Mouse (Mus musculus): ENCODE data around the gene Gpc6. TPM values are rescaled to one million over a fixed set of nuclear protein-coding genes. Genes with fewer than 3 reads are reported as not detected.

Gene Gpc6
- total and polyA plus RNA-seq, 3 experiments = not detected

DNA sequence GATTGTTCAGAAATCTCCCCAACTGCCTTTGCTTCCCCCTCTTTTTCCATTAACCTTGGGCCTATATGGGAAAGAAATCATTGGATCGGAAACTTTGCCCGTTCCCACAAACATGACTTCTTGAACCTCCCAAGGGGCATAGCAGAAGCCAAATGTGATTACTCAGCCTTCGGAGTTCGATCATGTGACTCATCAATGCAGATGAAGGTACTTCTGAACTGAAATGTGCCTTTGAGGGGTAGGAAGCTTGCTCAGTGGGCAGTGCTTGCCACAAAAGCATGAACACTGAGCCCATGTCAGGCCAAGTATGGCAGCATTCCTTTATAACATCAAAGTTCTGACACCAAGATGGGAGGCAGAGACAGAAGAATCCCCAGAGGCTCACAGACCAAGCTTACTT, 983.9 kb downstream of the Gpc6 start:
- in situ Hi-C loops (cut with MboI; ENCODE audit: low pct_ligation_motif_present, low pct_unique_long_range_greater_than_20kb, low sequenced_read_pairs) = no loop called here
- H3K27ac ChIP-seq (ENCODE audit: insufficient read depth, low read depth) = no peak overlapping the region
- DNase-seq (ENCODE audit: extremely low read depth) = no peak
- H3K9me3 ChIP-seq (replicated peaks; ENCODE audit: low read length) = no peaks in the 10 kb centered on the region
- no peak for TF ChIP-seq USF2 (conservative IDR thresholded peaks at IDR 0.05; ENCODE audit: low read depth, low read length)
- no peak for TF ChIP-seq RCOR1 (conservative IDR thresholded peaks at IDR 0.05; ENCODE audit: low read depth, low read length)
- TF ChIP-seq SMC3 (IDR thresholded peaks at IDR 0.05; ENCODE audit: low read depth, low read length) = no peak
- no peak for TF ChIP-seq ETS1 (conservative IDR thresholded peaks at IDR 0.05; ENCODE audit: low read depth, low read length)
- no peak for TF ChIP-seq MYC (IDR thresholded peaks at IDR 0.05; ENCODE audit: low read depth, low read length)
- TF ChIP-seq USF1 (IDR thresholded peaks at IDR 0.05; ENCODE audit: low read depth, low read length) = no peak
- no peak for TF ChIP-seq PAX5 (IDR thresholded peaks at IDR 0.05; ENCODE audit: low read length)
- no peak for TF ChIP-seq MXI1 (IDR thresholded peaks at IDR 0.05; ENCODE audit: low read depth, low read length)
- TF ChIP-seq ZKSCAN1 (IDR thresholded peaks at IDR 0.05; ENCODE audit: borderline replicate concordance, low read depth, low read length) = no peak
- TF ChIP-seq SIN3A (IDR thresholded peaks at IDR 0.05; ENCODE audit: low read length) = no peak
- TF ChIP-seq ZMIZ1 (IDR thresholded peaks at IDR 0.05; ENCODE audit: low read depth, low read length) = no peak
- no peak for TF ChIP-seq UBTF (IDR thresholded peaks at IDR 0.05; ENCODE audit: low read depth, low read length)
- TF ChIP-seq NRF1 (IDR thresholded peaks at IDR 0.05; ENCODE audit: low read depth, low read length) = no peak
- no peak for TF ChIP-seq ZNF384 (IDR thresholded peaks at IDR 0.05; ENCODE audit: low read depth, low read length)
- no peak for TF ChIP-seq MAFK (IDR thresholded peaks at IDR 0.05; ENCODE audit: insufficient replicate concordance, low read length)
- TF ChIP-seq TBP (conservative IDR thresholded peaks at IDR 0.05; ENCODE audit: low read depth, low read length) = no peak
- H3K27me3 ChIP-seq (replicated peaks) = no peaks in the 10 kb centered on the region
- H3K4me1 ChIP-seq (ENCODE audit: control insufficient read depth in 1 of 2, insufficient read depth in 2 of 2) = peaks cover 2 to 19% of the 10 kb centered on the region in 2 experiments; a peak in 2 of 4 replicates
- no peaks in the 10 kb centered on the region for H3K36me3 ChIP-seq (replicated peaks in 1 of 2; ENCODE audit: control insufficient read depth in 1 of 2, insufficient read depth in 1 of 2, low read length in 1 of 2)
- dilution Hi-C loops (cut with MboI; ENCODE audit: extremely low pct_ligation_motif_present, extremely low pct_unique_long_range_greater_than_20kb, low sequenced_read_pairs) = no loop called here
- no peak overlapping the region for H3K4me3 ChIP-seq (replicated peaks in 1 of 3; ENCODE audit: low read depth in 2 of 3, low read length in 2 of 3, poor library complexity in 1 of 3)
- H3K4me2 ChIP-seq (ENCODE audit: insufficient read depth, low read depth, poor library complexity, severe bottlenecking) = no peak overlapping the region
- H3K9ac ChIP-seq (ENCODE audit: insufficient read depth, low read depth) = no peak overlapping the region
- H3K79me2 ChIP-seq (replicated peaks; ENCODE audit: control insufficient read depth, extremely low read depth, insufficient read depth, poor library complexity, severe bottlenecking) = no peaks in the 10 kb centered on the region

DNA sequence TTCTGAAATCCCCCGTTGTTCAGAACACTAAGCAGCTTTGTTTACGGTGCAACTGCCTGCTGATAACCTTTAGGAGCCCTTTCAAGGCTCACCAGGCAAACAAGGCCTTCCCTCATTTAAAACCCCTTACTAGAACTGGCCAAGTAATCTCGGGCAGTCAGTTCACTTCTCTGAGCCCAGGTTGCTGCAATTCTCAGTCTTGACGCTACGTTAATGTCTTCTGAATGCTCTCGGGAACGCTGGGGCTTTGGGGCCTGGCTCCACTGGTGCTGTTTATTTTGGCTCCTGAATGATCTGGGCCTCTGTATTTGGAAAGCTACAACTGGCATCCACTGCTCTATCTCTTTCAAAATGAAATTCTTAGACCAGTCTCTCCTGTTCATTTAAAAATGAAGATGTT, 985.2 kb downstream of the Gpc6 start:
- no peaks in the 10 kb centered on the region for H3K27me3 ChIP-seq (replicated peaks)
- TF ChIP-seq PAX5 (IDR thresholded peaks at IDR 0.05; ENCODE audit: low read length) (no peak), KAT2A (IDR thresholded peaks at IDR 0.05; ENCODE audit: insufficient replicate concordance, low read length) (no peak), MAX (IDR thresholded peaks at IDR 0.05; ENCODE audit: low read length) (no peak), MAFK (IDR thresholded peaks at IDR 0.05; ENCODE audit: insufficient replicate concordance, low read length) (no peak), JUN (IDR thresholded peaks at IDR 0.05; ENCODE audit: insufficient read depth, low read depth, low read length) (no peak), MXI1 (IDR thresholded peaks at IDR 0.05; ENCODE audit: low read depth, low read length) (no peak), BHLHE40 (IDR thresholded peaks at IDR 0.05; ENCODE audit: low read depth, low read length) (no peak), SMC3 (IDR thresholded peaks at IDR 0.05; ENCODE audit: low read depth, low read length) (no peak)
- no peak overlapping the region for H3K4me2 ChIP-seq (ENCODE audit: insufficient read depth, low read depth, poor library complexity, severe bottlenecking)
- peaks cover 2 to 19% of the 10 kb centered on the region in 2 experiments; a peak in 2 of 4 replicates for H3K4me1 ChIP-seq (ENCODE audit: control insufficient read depth in 1 of 2, insufficient read depth in 2 of 2)
- H3K79me2 ChIP-seq (replicated peaks; ENCODE audit: control insufficient read depth, extremely low read depth, insufficient read depth, poor library complexity, severe bottlenecking) = no peaks in the 10 kb centered on the region
- no peak overlapping the region for H3K4me3 ChIP-seq (replicated peaks in 1 of 3; ENCODE audit: low read depth in 2 of 3, low read length in 2 of 3, poor library complexity in 1 of 3)
- dilution Hi-C loops (cut with MboI; ENCODE audit: extremely low pct_ligation_motif_present, extremely low pct_unique_long_range_greater_than_20kb, low sequenced_read_pairs) = no loop called here
- no peaks in the 10 kb centered on the region for H3K9me3 ChIP-seq (replicated peaks; ENCODE audit: low read length)
- no peak overlapping the region for H3K27ac ChIP-seq (ENCODE audit: insufficient read depth, low read depth)
- in situ Hi-C loops (cut with MboI; ENCODE audit: low pct_ligation_motif_present, low pct_unique_long_range_greater_than_20kb, low sequenced_read_pairs) = no loop called here
- H3K9ac ChIP-seq (ENCODE audit: insufficient read depth, low read depth) = no peak overlapping the region
- no peaks in the 10 kb centered on the region for H3K36me3 ChIP-seq (replicated peaks in 1 of 2; ENCODE audit: control insufficient read depth in 1 of 2, insufficient read depth in 1 of 2, low read length in 1 of 2)
- DNase-seq (ENCODE audit: extremely low read depth) = no peak

All from CH12.LX (cell line).